Mouse (Mus musculus) fat pad, adult 2 months (tissue): ENCODE data around the gene Inpp5b.

ENCODE experiments used
- DNase-seq: peaks from one replicate; pipeline ENCODE4 v3.0.0-alpha.2; 2011; ENCODE audit warnings: low read depth, low spot score; ENCODE audit errors: extremely low read depth

Gene Inpp5b

DNA sequence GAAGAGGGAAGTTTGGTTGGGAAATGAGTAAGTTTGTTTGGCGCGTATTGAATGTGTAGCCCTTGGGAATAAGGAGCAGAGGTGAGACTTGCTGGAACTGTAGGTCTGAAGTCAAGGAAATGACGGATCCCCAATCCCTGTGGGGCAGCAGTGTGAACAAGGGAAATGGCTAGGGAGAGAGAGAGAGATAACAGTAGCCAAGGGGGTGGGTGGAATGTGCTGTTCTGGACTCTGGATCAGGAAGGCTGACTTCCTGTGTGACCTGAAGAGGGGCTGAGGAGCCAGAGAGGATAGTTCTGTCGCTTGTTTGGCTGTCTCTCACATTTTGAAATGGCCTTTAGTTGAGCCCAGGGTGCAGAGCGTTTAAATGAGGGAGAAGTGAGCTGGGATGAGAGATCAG lies 66.9 kb downstream of the Inpp5b start:
- DNase-seq = no peak

DNA sequence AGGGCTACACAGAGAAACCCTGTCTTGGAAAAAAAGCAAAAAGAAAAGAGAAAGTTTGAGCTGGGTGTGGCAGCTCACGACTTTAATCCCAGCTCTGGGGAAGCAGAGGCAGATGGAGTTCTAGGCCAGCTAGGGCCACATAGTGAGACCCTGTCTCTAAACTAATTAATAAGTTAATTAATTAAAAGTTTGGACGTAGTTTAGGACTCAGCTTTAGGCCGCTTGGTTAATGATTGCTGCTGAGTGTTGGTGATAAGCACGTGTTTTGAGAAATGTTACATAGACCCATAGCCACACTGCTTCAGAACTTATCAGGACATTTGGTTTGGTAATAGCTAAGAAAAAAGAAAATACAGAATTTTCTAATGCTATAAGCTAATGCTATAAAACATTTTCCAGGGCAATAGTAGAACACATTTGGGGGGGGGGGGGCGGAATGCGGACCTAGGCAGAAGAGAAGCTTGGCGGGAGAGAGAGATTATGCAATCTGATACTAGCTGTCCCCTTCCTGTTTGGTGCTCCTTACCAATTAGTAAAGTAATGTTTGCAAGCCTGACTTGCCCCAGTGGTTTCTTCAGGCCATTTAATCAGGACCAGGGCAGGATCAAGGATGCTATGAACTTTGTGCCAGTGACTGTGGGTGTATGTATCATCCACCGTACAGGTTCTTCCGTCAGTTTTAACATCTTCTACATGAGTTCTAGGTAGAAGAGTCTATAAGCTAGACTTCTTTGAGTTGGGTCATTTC lies 67.7 kb downstream of the Inpp5b start:
- DNase-seq = no peak

DNA sequence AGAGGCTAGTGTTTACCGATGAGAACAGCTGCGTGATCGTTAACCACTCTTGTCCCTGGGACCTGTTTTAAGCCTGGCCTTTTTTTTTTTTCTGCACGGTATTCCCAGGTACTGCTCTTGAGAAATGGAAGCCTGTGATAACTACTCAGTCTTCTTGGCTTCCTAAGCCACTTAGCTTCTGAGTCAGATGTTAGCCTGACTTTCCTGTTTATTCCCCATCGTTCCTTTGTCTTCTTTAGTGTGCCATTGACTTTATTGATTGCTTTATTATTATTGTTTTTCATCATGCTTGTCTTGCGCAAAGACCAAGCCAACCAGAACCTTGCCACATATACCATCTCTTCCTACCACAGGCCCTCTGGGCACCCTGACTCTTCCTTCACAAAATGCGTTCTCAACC lies 68.4 kb downstream of the Inpp5b start:
- DNase-seq = peak; percentile 71

DNA sequence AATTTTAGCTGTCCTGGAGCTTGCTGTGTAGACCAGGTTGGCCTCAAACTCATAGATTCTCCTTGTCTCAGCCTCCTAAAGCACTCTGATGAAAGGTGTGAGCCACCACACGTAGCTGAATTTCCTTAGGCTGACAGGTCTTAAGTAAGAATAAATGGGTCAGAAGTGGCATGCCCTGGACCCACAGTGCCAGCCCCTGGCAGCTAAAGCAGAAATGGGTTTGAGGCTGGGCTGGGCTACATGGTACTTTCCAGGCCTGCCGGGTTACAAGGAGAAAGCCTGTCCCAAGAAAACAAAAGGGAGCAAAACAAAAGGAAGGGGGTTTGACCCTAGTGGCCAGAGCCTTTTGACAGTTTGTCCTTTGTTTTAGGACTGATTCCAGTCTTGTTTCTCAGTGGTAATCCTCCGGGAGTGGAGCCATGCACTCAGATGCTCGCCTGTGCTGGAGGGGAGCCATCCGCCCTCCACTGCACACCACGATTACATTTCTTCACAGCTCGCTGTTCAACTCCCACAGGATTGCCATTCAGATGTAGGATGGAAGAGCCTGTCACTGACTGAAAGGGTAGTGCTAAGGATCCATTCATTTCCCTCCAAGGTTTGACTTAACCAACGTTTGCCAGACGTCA lies 69.8 kb downstream of the Inpp5b start:
- peak; percentile 66 for DNase-seq

DNA sequence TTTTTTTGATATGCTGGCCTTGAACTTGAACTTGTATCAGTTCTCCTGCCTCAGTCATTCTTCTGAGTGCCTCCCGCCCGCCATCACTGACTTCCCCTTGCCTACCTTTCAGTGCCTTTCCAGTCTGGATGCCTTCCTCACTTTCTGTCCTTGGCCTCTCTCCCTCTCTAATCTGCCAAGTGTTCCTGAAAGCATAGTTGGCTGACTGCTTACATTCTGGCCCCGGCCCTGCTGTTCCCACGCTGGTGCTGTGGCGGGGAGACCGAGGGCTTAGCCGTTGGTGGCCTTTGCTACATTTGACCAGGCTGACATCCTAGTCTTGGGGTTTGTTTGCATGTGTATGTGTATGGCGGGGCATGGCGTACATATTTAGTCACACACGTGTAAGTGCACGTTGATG lies 74.3 kb downstream of the Inpp5b start:
- no peak for DNase-seq

DNA sequence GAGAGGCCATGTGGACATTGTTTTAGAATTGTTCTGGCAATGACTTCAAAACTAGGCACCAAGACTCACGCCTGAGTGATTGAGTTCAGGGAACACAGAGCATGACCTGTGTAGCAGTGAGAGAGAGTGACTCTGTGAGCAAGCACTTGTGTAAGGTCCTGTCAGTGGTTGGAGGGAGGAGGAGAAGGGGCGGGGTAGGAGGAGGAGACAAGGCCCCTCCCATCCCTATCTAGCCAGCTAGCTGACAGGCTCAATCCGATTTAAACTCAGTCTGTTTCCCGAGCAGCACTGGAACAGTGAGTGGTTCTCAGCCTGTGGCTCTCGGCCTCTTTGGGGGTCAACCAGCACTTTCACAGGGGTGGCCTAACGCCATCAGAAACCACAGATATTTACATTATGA lies 76.2 kb downstream of the Inpp5b start:
- no peak for DNase-seq

DNA sequence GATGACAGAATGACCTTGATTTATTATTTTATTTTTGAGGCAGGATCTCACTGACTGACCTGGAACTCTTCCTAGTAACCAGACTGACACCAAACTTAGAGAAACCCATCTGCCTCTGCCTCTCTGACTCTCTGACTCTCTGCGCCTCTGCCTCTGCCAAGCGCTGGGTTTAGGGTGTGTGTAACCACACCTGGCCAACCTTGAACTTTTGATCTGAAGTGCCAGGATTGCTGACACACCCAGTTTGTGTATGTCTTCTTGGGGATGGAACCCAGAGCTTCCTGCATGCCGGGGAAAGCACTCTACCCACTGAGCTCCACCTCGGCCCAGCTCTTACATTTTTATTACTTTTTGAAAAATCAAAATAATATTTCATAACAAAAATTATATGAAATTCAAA lies 77.2 kb downstream of the Inpp5b start:
- no peak for DNase-seq

DNA sequence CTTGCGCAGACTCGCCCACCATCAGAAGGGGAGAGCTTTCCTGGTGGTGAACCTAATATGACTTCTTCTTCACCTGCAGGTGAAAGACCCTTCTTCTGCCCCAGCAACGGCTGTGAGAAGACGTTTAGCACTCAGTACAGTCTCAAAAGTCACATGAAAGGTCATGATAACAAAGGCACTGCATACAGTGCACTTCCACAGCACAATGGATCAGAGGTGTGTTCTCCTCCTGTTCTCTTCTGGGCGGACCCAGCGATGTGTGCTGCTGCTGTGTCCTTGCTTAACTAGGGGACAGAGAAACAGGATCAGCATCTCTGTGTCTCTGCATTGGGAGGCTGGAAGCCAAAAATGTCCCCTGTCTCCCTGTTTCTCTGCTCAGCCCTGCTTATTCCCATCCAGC lies 83.3 kb downstream of the Inpp5b start:
- DNase-seq = no peak

DNA sequence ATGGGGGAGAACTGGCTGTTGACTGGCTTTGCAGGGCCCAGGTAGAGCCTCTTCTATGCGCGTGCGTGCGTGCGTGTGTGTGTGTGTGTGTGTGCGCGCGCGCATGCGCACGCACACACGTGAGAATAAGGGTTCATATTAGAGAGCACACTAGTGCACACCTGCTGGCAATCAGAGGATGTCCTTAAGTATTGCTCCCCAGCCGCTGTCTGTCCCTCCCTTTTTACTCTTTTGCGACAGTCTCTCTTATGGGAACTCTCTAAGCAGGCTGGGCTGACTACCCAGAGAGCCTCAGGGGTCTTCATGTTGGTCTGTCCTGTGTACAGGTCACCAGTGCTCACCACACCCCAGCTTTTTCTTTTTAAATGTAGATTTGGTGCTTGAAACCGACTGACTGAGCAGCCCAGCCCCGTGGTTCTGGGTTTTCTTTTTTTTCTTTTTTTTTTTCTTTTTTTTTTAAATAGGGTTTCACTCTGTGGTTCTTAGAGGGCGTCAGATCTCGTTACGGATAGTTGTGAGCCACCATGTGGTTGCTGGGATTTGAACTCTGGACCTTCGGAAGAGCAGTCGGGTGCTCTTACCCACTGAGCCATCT lies 83.8 kb downstream of the Inpp5b start:
- DNase-seq = no peak

DNA sequence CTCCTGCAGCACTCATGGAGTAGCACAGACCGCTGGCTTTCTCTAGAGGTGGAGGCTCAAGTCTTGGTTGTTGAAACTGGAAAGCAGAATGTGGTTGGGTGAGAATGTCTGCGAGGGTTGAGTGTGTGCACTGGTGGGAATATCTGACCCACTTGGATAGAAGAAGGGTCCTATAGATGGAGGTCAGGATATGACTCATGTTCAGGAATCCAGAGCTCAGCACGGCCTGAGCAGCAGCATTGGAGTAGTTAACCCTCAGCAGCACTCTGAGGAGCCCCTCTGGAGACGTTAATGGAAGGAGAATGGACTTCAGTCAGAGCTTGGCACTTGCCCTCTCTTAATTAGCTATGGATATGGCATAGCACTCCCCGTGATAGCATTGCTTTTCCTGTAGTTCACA lies 88.0 kb downstream of the Inpp5b start:
- no peak for DNase-seq

DNA sequence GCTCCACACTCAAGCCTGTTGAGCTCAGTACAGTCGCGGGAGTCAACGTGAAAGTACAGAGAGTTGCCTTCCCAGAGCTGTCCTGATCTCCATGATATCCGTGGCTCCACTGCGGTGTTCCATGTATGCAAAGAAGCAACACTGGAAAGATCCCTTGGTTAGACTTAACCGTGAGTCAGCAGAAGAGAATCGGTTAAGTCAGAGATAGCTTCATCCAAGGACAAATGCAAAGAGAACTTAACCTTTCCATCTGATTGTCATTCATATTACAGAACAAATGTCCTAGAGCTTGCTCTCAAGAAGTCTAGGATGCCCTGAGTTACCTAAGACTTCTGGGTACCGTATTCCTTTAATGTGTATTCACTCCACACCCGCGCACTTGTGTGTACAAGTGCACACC lies 91.1 kb downstream of the Inpp5b start:
- DNase-seq = no peak

DNA sequence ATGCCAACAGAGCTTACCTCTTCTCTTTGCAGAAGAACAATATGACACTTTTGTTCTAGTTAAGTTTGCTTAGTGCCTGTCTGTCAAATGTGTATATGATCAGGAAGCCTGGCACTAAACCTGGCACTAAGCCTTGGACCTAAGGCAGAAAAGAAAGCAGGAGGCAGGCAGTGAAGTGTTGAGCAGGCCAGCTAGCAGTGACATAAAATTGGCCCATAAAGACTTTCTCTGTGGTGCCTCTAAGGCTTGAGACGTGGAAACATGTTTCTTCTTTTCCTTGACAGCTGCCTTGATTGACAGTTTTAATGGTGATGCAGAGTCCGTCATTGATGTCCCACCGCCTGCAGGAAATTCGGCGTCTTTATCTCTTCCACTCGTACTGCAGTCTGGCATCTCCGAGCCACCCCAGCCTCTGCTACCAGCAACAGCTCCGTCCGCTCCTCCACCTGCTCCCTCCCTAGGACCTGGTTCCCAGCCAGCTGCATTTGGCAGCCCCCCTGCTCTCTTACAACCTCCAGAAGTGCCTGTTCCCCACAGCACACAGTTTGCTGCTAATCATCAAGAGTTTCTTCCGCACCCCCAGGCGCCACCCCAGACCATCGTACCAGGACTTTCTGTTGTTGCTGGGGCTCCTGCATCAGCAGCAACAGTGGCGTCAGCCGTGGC lies 96.5 kb downstream of the Inpp5b start:
- DNase-seq = no peak

DNA sequence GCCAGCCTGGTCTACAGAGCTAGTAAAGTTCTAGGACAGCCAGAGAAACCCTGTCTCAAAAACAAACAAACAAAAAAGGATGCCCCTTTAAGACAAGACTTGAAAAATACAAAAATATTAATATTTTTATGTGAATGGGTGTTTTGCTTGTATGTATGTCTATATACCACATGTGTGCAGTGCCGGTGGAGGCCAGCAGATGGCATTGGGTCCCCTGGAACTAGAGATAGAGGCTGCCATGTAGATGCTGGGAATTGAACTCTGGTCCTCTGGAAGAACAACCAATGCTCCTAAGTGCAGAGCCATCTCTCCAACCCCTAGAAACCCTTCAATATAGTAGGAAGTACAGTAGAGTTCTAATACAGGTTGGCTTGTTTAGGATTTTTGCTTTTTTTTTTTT lies 99.3 kb downstream of the Inpp5b start:
- DNase-seq = no peak

DNA sequence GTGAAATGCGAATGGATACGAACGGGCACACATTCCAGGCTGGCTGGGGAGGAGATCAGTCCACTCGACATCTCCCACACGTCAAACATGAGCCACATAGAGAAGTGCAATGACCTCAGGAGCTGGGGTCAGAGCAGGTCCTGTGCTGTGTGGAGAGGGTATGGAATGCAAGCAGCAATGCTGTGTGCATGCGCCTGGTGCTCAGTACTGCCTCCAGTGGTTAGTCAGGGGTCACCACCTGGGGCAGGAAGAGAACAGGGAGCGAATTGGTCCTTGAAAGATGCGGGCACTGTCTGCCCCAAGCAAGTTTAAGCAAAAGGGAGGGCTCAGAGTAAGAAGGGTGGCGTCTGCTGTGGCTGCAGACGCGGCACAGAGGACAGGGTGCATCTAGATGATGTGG lies 101.8 kb downstream of the Inpp5b start:
- DNase-seq = no peak

DNA sequence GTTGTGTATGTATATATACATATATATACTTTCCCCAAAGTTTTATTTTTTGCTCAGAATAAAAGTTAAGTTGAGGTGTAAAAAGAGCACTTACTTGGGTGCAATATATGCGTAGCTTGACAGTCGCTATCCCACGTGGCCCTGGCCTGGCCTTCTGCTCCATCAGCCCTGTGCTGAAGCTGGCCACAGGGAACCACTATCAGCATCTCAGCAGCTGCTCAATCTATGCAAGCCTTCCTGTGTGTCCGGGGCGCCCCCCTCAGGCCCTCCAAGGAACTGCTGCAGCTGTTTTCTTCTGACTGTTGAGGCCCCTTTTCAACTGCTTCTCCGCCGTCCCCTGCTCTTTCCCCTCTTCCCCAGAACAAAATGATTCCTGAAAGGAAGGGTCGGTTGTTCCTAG lies 105.9 kb downstream of the Inpp5b start:
- no peak for DNase-seq

DNA sequence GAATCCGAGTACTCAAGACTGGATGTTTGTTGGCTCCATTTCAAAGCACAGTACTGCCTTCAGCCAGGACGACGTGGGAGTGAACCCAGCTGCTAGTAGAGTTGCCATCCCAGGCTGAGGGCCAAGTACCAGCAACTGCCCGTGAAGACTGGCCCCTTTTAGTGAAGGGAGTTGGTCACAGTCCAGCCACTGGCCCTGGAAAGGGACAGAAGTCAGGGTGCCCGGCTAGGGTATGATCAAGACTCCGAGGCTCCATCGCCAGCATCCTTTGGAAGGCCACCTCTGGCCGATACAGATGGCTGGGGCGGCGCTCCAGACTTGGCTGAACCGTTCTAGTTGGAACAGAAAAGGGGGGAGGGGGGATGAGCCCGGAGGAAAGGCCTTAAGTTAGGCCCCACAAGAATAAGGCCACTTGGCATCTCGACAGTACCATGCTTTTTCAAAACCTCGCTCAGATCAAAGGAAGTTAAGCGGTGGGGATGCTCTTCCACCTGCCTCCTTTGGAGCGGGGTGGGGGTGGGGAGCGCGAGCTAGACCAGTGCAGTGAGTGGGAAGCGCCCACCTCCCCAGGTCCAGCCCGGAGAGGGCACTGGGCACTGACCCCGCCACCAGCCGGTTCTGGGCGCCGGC lies 108.1 kb downstream of the Inpp5b start:
- DNase-seq = peak; percentile 70

DNA sequence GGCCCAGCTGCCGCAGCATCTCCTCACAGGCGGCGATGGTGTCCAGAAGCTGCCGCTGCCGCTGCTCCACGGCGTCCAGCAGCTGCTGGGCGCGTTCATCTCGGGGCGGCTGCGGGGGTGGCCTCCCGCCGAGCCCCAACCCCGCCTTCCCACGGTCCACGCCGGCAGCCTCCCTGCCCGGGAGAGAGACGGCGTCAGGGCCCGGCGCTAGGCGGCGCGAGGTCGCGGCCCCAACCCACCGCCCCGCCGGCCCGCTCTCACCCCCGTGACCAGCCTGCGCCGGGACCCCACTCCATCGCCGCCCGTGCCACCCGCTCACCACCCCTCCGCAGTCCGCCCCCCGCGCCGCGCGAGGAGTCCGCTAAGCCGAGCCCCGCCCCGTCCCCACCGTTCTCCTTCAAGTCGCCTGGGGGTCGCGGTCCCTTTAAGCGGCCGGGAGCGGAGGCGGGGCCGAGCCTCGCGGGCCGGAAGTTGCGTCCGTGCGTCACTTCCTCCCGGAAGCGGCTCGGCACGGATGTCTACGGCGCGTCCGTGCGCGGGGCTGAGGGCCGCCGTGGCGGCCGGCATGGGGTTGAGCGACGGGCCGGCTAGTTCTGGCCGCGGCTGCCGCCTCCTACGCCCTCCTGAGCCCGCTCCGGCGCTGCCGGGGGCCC lies 108.7 kb downstream of the Inpp5b start, which contains the start of gene Yrdc:
Yrdc (plus strand) TSS at position 419 of the 653 bp plus-strand sequence.
- no peak for DNase-seq
